16 mouse cellular contexts compared by ENCODE assay signal in genomic region chr5:98255176-98255575, GRCm38 (mm10). TPM values are rescaled to one million over a fixed set of nuclear protein-coding genes. Genes with fewer than 3 reads are reported as not detected.
DNase-seq lines count a peak whose midpoint lies in the region; ATAC-seq and TF ChIP-seq lines count a peak whose summit lies in the region.
"Had no signal": no experiment of that assay in that cellular context is flagged by ENCODE, and none has a peak within 500 bp of the region (broad histone marks: within the 10 kb centered on the region; RNA-seq: fewer than 3 reads in every experiment).

No protein-coding gene starts in this region.

- no peak overlapping the region for H3K27ac ChIP-seq in heart, embryonic 10.5 days
- no peak overlapping the region for H3K27ac ChIP-seq in lung, embryonic 14.5 days (ENCODE audit: low read depth)
- H3K27ac ChIP-seq in midbrain, embryonic 14.5 days (replicated peaks; ENCODE audit: low read depth, low read length): no peak overlapping the region
- H3K27ac ChIP-seq in liver, postnatal 0 days (ENCODE audit: low read depth): no peak overlapping the region
- H3K27ac ChIP-seq: liver, embryonic 14.5 days had no signal

- 0 out of 2 replicates have a peak overlapping the region, but pooled peaks have one; percentile 18 for H3K4me2 ChIP-seq in lung, embryonic 14.5 days
- peak overlapping the region; percentile 15; the same call in 1 of the 2 replicates for H3K4me2 ChIP-seq in midbrain, embryonic 14.5 days (ENCODE audit: low read length)
- H3K4me2 ChIP-seq in liver, postnatal 0 days (ENCODE audit: low read depth, low read length): no peak overlapping the region

- DNase-seq in heart, embryonic 10.5 days (ENCODE audit: low spot score): no peak
- DNase-seq in heart, adult 8-10 months (ENCODE audit: low spot score): no peak
- no peak for DNase-seq in lung, embryonic 14.5 days
- no peak for DNase-seq in lung, postnatal 10 days
- DNase-seq in midbrain, embryonic 14.5 days: peak; percentile 53
- DNase-seq in liver, postnatal 0 days: no peak
- DNase-seq in urinary bladder, postnatal 10 days (ENCODE audit: low spot score): no peak
- no peak for DNase-seq in B cell, adult 2 months
- DNase-seq: kidney, adult 8-10 months; spleen, adult 18-20 months; thymus, adult 18-20 months had no signal

- peaks cover 12% of the 10 kb centered on the region; the same call in 1 of the 2 replicates for H3K4me1 ChIP-seq in heart, embryonic 10.5 days
- no peaks in the 10 kb centered on the region for H3K4me1 ChIP-seq in lung, embryonic 14.5 days (ENCODE audit: insufficient read depth)
- H3K4me1 ChIP-seq in midbrain, embryonic 14.5 days (ENCODE audit: control insufficient read depth, insufficient read depth, low read length): peaks cover 9% of the 10 kb centered on the region; the same call in 1 of the 2 replicates
- no peaks in the 10 kb centered on the region for H3K4me1 ChIP-seq in liver, postnatal 0 days (ENCODE audit: insufficient read depth)

- 5% methylated on average over 12 of the region's 12 CpGs for WGBS in heart, embryonic 10.5 days
- WGBS in lung, embryonic 14.5 days: 5% methylated on average over 12 of the region's 12 CpGs
- whole genome bisulfite sequencing in midbrain, embryonic 14.5 days: 2% methylated on average over 12 of the region's 12 CpGs
- 4% methylated on average over 12 of the region's 12 CpGs for WGBS in liver, postnatal 0 days (ENCODE audit: insufficient replicate concordance)

- H3K9ac ChIP-seq in lung, embryonic 14.5 days: no peak overlapping the region
- no peak overlapping the region for H3K9ac ChIP-seq in midbrain, embryonic 14.5 days (replicated peaks; ENCODE audit: low read length)
- H3K9ac ChIP-seq in liver, postnatal 0 days (replicated peaks): no peak overlapping the region
- H3K9ac ChIP-seq: liver, embryonic 14.5 days had no signal

- H3K9me3 ChIP-seq in heart, embryonic 10.5 days: no peaks in the 10 kb centered on the region
- no peaks in the 10 kb centered on the region for H3K9me3 ChIP-seq in lung, embryonic 14.5 days (ENCODE audit: low read depth, low read length)
- no peaks in the 10 kb centered on the region for H3K9me3 ChIP-seq in midbrain, embryonic 14.5 days (ENCODE audit: control insufficient read depth, low read length)
- H3K9me3 ChIP-seq in liver, postnatal 0 days (ENCODE audit: low read length): no peaks in the 10 kb centered on the region
- H3K9me3 ChIP-seq: megakaryocyte, embryonic 14.5 days had no signal

- H3K36me3 ChIP-seq in heart, embryonic 10.5 days: no peaks in the 10 kb centered on the region
- no peaks in the 10 kb centered on the region for H3K36me3 ChIP-seq in lung, embryonic 14.5 days (ENCODE audit: insufficient read depth)
- no peaks in the 10 kb centered on the region for H3K36me3 ChIP-seq in midbrain, embryonic 14.5 days (ENCODE audit: control insufficient read depth, insufficient read depth, low read length)
- H3K36me3 ChIP-seq in liver, postnatal 0 days (replicated peaks; ENCODE audit: insufficient read depth, low read length): no peaks in the 10 kb centered on the region

- H3K27me3 ChIP-seq in heart, embryonic 10.5 days (ENCODE audit: insufficient read depth, poor library complexity, severe bottlenecking): peaks cover 62% of the 10 kb centered on the region
- peaks cover 59% of the 10 kb centered on the region for H3K27me3 ChIP-seq in lung, embryonic 14.5 days (ENCODE audit: insufficient read depth, low read length)
- H3K27me3 ChIP-seq in midbrain, embryonic 14.5 days (ENCODE audit: control insufficient read depth, insufficient read depth, low read length): peaks cover 42% of the 10 kb centered on the region
- peaks cover 44% of the 10 kb centered on the region for H3K27me3 ChIP-seq in liver, postnatal 0 days (ENCODE audit: insufficient read depth, low read length)

- no peak for ATAC-seq in lung, embryonic 14.5 days (ENCODE audit: insufficient read depth)
- ATAC-seq in midbrain, embryonic 14.5 days (ENCODE audit: low FRiP score, low TSS enrichment): no peak
- ATAC-seq in liver, postnatal 0 days: no peak

- TF ChIP-seq EP300 in liver, postnatal 0 days (IDR thresholded peaks at IDR 0.05; ENCODE audit: low read depth): no peak

- TF ChIP-seq CTCF in lung, embryonic 14.5 days (IDR thresholded peaks at IDR 0.05; ENCODE audit: low read depth): no peak
- TF ChIP-seq CTCF in liver, postnatal 0 days (IDR thresholded peaks at IDR 0.05; ENCODE audit: low read depth): no peak

- peak overlapping the region; percentile 41 for H3K4me3 ChIP-seq in heart, embryonic 10.5 days
- H3K4me3 ChIP-seq in lung, embryonic 14.5 days (ENCODE audit: low read depth, low read length): no peak overlapping the region
- H3K4me3 ChIP-seq in midbrain, embryonic 14.5 days (replicated peaks; ENCODE audit: low read depth, low read length): peak overlapping the region; percentile 61; the same call in 1 of the 2 replicates
- no peak overlapping the region for H3K4me3 ChIP-seq in liver, postnatal 0 days (ENCODE audit: low read depth, low read length)
- H3K4me3 ChIP-seq: megakaryocyte, embryonic 14.5 days had no signal

RNA-seq across cellular contexts. Expression of gene Fgf5, which starts 1.2 kb away (rescaled TPM):
- polyA plus RNA-seq in heart, embryonic 10.5 days (2016; fragmentation: Nextera tagmentation; extraction: Ambion mirVana): 1.9 and 5.2 TPM in 2 replicates
- under 1 TPM in 1 of 4 experiments, not detected in 3; 0.11 TPM for total RNA-seq in heart, adult 8-10 months (2022)
- 0.74 and 0.88 TPM in 2 replicates for polyA plus RNA-seq in lung, embryonic 14.5 days (2014; fragmentation: Nextera tagmentation; extraction: Ambion mirVana)
- polyA plus RNA-seq in midbrain, embryonic 14.5 days (2014; fragmentation: Nextera tagmentation; extraction: Ambion mirVana): 1.1 and 1.4 TPM in 2 replicates
- not detected in 2 replicates for polyA plus RNA-seq in liver, postnatal 0 days (2015; fragmentation: Nextera tagmentation; extraction: Ambion mirVana)
- total RNA-seq: adrenal gland, adult 18-20 months; common myeloid progenitor, adult 5-6 weeks; granulocyte monocyte progenitor cell, adult 5-6 weeks had no signal

Comparison
In these comparisons a context has a peak if more than half of its experiments do, and no peak if none do; other contexts are left out.
1. H3K4me3 ChIP-seq: peak in heart, embryonic 10.5 days (single experiment) and midbrain, embryonic 14.5 days (single experiment); none in lung, embryonic 14.5 days (single experiment) and liver, postnatal 0 days (single experiment).